Mouse (Mus musculus) heart, postnatal 4 days (tissue): ENCODE results near the gene Serpina3g. TPM values are rescaled to one million over a fixed set of nuclear protein-coding genes. Genes with fewer than 3 reads are reported as not detected.

Experiments
- DNase-seq: peaks from one replicate; pipeline ENCODE4 v3.0.0; 2021
- total RNA-seq, 2 experiments: library from RNA; stranded (reverse); gene quantifications; 2 replicates each; pipeline ENCODE4 v1.2.3; 2021

Serpina3g gene
- total RNA-seq, 2 experiments from 2014 or later: 0.83 to 1.7 TPM

DNA sequence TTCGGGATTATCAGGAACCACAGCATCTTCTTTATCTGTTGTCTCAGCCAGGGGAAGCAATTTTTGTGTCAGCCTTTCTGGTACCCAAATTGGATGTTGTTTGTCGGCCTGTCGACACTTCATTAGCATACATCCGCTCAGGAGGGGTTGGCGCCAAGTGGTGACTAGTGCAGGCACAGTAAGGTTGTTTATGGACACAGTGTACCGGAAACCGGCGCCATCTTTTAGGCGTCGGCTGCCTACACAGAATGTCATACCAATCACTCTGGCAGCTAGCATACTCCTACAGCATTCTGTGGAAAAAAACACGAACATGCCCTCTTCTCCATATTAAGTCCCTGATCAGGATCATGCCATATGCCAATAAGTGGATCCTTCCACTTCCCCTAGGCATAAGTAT, 47.3 kb downstream of the Serpina3g start:
- no peak for DNase-seq

DNA sequence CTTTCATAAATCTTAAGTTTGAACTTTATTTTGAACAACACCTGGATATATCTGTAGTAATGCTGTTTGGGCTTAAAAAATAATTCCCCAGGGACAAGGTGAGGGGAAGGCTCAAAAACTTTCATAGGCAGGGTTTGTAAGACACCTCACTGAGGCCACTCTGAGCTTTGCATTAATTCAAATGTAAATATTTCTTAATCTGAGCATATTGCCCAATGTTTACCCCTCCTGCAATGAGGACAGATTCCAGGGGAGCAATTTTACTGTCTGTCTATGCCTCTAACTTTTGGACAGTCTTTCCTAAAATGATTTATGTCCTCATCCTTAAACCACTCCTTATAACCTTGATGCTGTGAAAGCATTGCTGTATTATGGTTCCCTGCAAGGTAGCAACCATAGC, 52.3 kb downstream of the Serpina3g start:
- DNase-seq: no peak

DNA sequence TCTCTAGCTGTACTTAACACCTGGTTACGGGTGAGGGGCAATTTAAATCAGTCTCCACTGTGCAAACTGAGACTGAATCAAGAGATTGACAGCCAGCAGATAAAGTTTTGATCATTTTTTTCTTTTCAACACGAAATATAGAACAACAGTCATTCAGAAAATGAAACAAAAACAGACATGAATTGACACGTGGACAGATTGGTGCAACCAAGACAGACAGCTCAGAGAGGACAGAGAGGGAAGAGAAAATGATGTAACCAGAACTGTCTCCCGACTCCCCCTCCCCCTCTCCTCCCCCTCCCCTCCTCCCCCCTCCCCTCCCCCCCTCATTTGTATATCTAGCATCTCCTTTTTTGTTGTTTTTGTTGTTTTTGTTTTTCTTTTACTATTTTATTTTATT, 53.8 kb downstream of the Serpina3g start:
- no peak for DNase-seq

Other genes with a start within 250 kb of the Serpina3g start
- gene Serpina11, start 246.3 kb upstream of the Serpina3g start, total RNA-seq: not detected
- gene Serpina9, start 222.5 kb upstream of the Serpina3g start, total RNA-seq: not detected
- gene Serpina12, start 191.8 kb upstream of the Serpina3g start, total RNA-seq: not detected
- not detected for gene Serpina5, start 135.1 kb upstream of the Serpina3g start, total RNA-seq
- gene Serpina3a, start 123.5 kb upstream of the Serpina3g start, total RNA-seq: not detected
- not detected for gene Serpina3b, start 108.2 kb upstream of the Serpina3g start, total RNA-seq
- gene Serpina3c, start 82.4 kb upstream of the Serpina3g start, total RNA-seq: under 1 TPM in 1 of 2 experiments, not detected in 1; 0.17 TPM
- not detected for gene Serpina3f, start 21.7 kb upstream of the Serpina3g start, total RNA-seq
- 1 to 10 TPM in 1 of 2 experiments, under 1 TPM in 1; 0.31 to 1.0 TPM for gene Serpina3i, start 26.9 kb downstream of the Serpina3g start, total RNA-seq
- gene Serpina3j, start 78.3 kb downstream of the Serpina3g start, total RNA-seq: not detected
- under 1 TPM in 1 of 2 experiments, not detected in 1; 0.12 TPM for gene Serpina3k, start 102.2 kb downstream of the Serpina3g start, total RNA-seq
- not detected for gene Serpina3m, start 102.2 kb downstream of the Serpina3g start, total RNA-seq
- under 1 TPM; 0.50 to 0.54 TPM for gene Serpina3n, start 170.5 kb downstream of the Serpina3g start, total RNA-seq
- under 1 TPM in 1 of 2 experiments, not detected in 1; 0.20 TPM for gene Gsc, start 237.1 kb downstream of the Serpina3g start, total RNA-seq